Comparison of ENCODE assay signal across 9 mouse cellular contexts in the genomic region with DNA sequence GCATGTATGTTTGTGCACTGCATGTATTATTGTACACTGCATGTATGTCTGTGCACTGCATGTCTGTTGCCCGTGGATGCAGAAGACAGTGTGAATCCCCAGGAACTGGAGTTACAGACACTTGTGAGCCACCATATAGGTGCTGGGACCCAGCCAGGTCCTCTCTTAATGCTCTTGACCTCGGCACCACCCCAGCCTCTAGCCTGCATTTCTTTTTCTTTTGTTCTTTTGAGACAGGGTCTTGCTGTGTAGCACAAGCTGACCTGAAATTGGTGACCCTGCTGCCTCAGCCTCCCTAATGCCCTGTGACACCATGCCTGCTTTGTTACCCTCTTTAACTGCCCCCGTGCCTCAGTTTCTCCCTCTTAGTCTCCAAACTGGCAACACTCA. TPM values are rescaled to one million over a fixed set of nuclear protein-coding genes. Genes with fewer than 3 reads are reported as not detected.
DNase-seq lines count a peak whose midpoint lies in the region; ATAC-seq and TF ChIP-seq lines count a peak whose summit lies in the region.
"Had no signal": no experiment of that assay in that cellular context is flagged by ENCODE, and none has a peak within 500 bp of the region (broad histone marks: within the 10 kb centered on the region; RNA-seq: fewer than 3 reads in every experiment).

No protein-coding gene starts in this region.

- DNase-seq in kidney, adult 2 months: no peak
- DNase-seq in kidney, postnatal 14 days: no peak
- DNase-seq in R1 (ENCODE audit: low read depth, low spot score): peak; percentile 46
- no peak for DNase-seq in T-cell, adult 2 months (ENCODE audit: low spot score)
- no peak for DNase-seq in gastrocnemius, postnatal 36 days
- no peak for DNase-seq in frontal cortex, postnatal 36 days (ENCODE audit: low spot score in 2 of 2)

- H3K4me1 ChIP-seq in kidney, adult 2 months (ENCODE audit: control insufficient read depth, insufficient read depth, low read length): peaks cover 6% of the 10 kb centered on the region; the same call in 1 of the 2 replicates
- H3K4me1 ChIP-seq in hindbrain, embryonic 13.5 days (replicated peaks): peaks cover 25% of the 10 kb centered on the region
- H3K4me1 ChIP-seq in midbrain, embryonic 12.5 days: peaks cover 15% of the 10 kb centered on the region

- H3K4me2 ChIP-seq in hindbrain, embryonic 13.5 days: peak overlapping the region; percentile 87
- peak overlapping the region; percentile 89 for H3K4me2 ChIP-seq in midbrain, embryonic 12.5 days (replicated peaks)

- peak overlapping the region; percentile 29 for H3K27ac ChIP-seq in kidney, adult 2 months (ENCODE audit: insufficient read depth, low read depth, low read length)
- no peak overlapping the region for H3K27ac ChIP-seq in hindbrain, embryonic 13.5 days
- no peak overlapping the region for H3K27ac ChIP-seq in midbrain, embryonic 12.5 days (replicated peaks)

- H3K9me3 ChIP-seq in hindbrain, embryonic 13.5 days: no peaks in the 10 kb centered on the region
- H3K9me3 ChIP-seq in midbrain, embryonic 12.5 days: no peaks in the 10 kb centered on the region

- WGBS in kidney, adult 2 months: 24% methylated on average over 3 of the region's 3 CpGs
- WGBS in hindbrain, embryonic 13.5 days: 12% methylated on average over 3 of the region's 3 CpGs
- WGBS in midbrain, embryonic 12.5 days: 22% methylated on average over 3 of the region's 3 CpGs

- no peaks in the 10 kb centered on the region for H3K36me3 ChIP-seq in kidney, adult 2 months (ENCODE audit: control insufficient read depth, insufficient read depth, low read length)
- no peaks in the 10 kb centered on the region for H3K36me3 ChIP-seq in hindbrain, embryonic 13.5 days
- H3K36me3 ChIP-seq in midbrain, embryonic 12.5 days: no peaks in the 10 kb centered on the region

- H3K4me3 ChIP-seq in kidney, adult 2 months (ENCODE audit: insufficient read depth, low read depth, low read length): peak overlapping the region; percentile 63
- H3K4me3 ChIP-seq in hindbrain, embryonic 13.5 days: peak overlapping the region; percentile 47
- H3K4me3 ChIP-seq in midbrain, embryonic 12.5 days: peak overlapping the region; percentile 48

- H3K9ac ChIP-seq in hindbrain, embryonic 13.5 days: peak overlapping the region; percentile 73
- H3K9ac ChIP-seq in midbrain, embryonic 12.5 days (replicated peaks): peak overlapping the region; percentile 59; the same call in 1 of the 2 replicates

- no peak; the same call in 1 of the 2 replicates for ATAC-seq in hindbrain, embryonic 13.5 days (ENCODE audit: low FRiP score)
- ATAC-seq in midbrain, embryonic 12.5 days (ENCODE audit: low FRiP score, low read depth): no peak; the same call in 1 of the 2 replicates
- ATAC-seq: Patski had no signal

- TF ChIP-seq POLR2A in kidney, adult 2 months (IDR thresholded peaks at IDR 0.05; ENCODE audit: low read depth, low read length): no peak

- intact Hi-C loops in gastrocnemius, postnatal 36 days (cut with DNase I): no loop called here

- TF ChIP-seq CTCF in kidney, adult 2 months (conservative IDR thresholded peaks at IDR 0.05; ENCODE audit: insufficient read depth, insufficient read length, low read depth, low read length): no peak

- H3K27me3 ChIP-seq in kidney, adult 2 months (replicated peaks; ENCODE audit: control insufficient read depth, insufficient read depth, low read length): no peaks in the 10 kb centered on the region
- peaks cover 57% of the 10 kb centered on the region for H3K27me3 ChIP-seq in hindbrain, embryonic 13.5 days
- peaks cover 59% of the 10 kb centered on the region for H3K27me3 ChIP-seq in midbrain, embryonic 12.5 days
- H3K27me3 ChIP-seq: Patski had no signal

RNA-seq across cellular contexts. Expression of a gene that starts 0.5 kb away (rescaled TPM):
- 45.1 and 46.6 TPM in 2 replicates for polyA plus RNA-seq in kidney, adult 2 months (2012; rRNA removed)
- 12.3 and 13.0 TPM in 2 replicates for polyA plus RNA-seq in hindbrain, embryonic 13.5 days (2015; fragmentation: Nextera tagmentation; extraction: Ambion mirVana)
- polyA plus RNA-seq in midbrain, embryonic 12.5 days (2016; fragmentation: Nextera tagmentation; extraction: Ambion mirVana): 13.9 and 16.7 TPM in 2 replicates
- 10 to 100 TPM; 21.9 to 22.5 TPM for total RNA-seq in gastrocnemius, postnatal 36 days (2021)

RNA-seq across cellular contexts. Expression of a gene that starts 25.6 kb away (rescaled TPM):
- polyA plus RNA-seq in kidney, adult 2 months (2012; rRNA removed): 25.1 and 28.7 TPM in 2 replicates
- 116 and 119 TPM in 2 replicates for polyA plus RNA-seq in hindbrain, embryonic 13.5 days (2015; fragmentation: Nextera tagmentation; extraction: Ambion mirVana)
- 184 and 186 TPM in 2 replicates for polyA plus RNA-seq in midbrain, embryonic 12.5 days (2016; fragmentation: Nextera tagmentation; extraction: Ambion mirVana)
- total RNA-seq in gastrocnemius, postnatal 36 days (2021): 10 to 100 TPM; 11.3 to 12.0 TPM

RNA-seq across cellular contexts. Expression of a gene that starts 41.6 kb away (rescaled TPM):
- 81.9 and 98.1 TPM in 2 replicates for polyA plus RNA-seq in kidney, adult 2 months (2012; rRNA removed)
- polyA plus RNA-seq in hindbrain, embryonic 13.5 days (2015; fragmentation: Nextera tagmentation; extraction: Ambion mirVana): 20.7 and 23.7 TPM in 2 replicates
- polyA plus RNA-seq in midbrain, embryonic 12.5 days (2016; fragmentation: Nextera tagmentation; extraction: Ambion mirVana): 35.3 and 35.4 TPM in 2 replicates
- 10 to 100 TPM; 30.6 to 33.7 TPM for total RNA-seq in gastrocnemius, postnatal 36 days (2021)
